In the genomic region with DNA sequence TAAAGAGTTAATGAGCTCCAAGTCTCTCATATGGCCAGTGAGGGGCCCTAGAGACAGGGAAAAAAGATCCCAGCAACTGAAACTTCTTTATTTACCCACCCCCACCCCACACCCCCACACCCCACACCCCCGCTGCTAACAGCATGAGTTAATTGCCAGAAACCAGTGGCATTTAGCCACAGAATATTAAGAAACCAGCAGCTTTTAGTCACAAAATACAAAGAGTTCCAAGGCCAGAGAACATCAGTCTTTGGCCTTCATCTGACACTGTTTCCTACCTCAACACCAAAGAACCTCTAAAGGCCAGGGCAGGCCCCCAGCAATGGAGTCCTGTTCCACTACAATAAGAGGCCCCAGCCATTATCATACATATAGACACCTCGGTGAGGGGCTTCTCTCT, we compare ENCODE assay signal across 23 mouse cellular contexts. TPM values are rescaled to one million over a fixed set of nuclear protein-coding genes. Genes with fewer than 3 reads are reported as not detected.
A peak's percentile ranks its signal among the peaks of the same experiment; 100 is the strongest.
DNase-seq lines count a peak whose midpoint lies in the region; ATAC-seq and TF ChIP-seq lines count a peak whose summit lies in the region.
"Had no signal": no experiment of that assay in that cellular context is flagged by ENCODE, and none has a peak within 500 bp of the region (broad histone marks: within the 10 kb centered on the region; RNA-seq: fewer than 3 reads in every experiment).

No protein-coding gene starts in this region.

- no peak overlapping the region for H3K4me2 ChIP-seq in kidney, embryonic 15.5 days
- no peak overlapping the region for H3K4me2 ChIP-seq in midbrain, embryonic 11.5 days
- H3K4me2 ChIP-seq in midbrain, embryonic 16.5 days (ENCODE audit: low read length): no peak overlapping the region
- H3K4me2 ChIP-seq: embryonic facial prominence, embryonic 12.5 days; forebrain, embryonic 13.5 days had no signal

- 59% methylated on average over 2 of the region's 2 CpGs for WGBS in kidney, embryonic 15.5 days
- WGBS in midbrain, embryonic 11.5 days: 77% methylated on average over 2 of the region's 2 CpGs
- 82% methylated on average over 2 of the region's 2 CpGs for whole genome bisulfite sequencing in midbrain, embryonic 16.5 days
- 97% methylated on average over 2 of the region's 2 CpGs for WGBS in thymus, adult 2 months

- DNase-seq in heart, adult 11 months: peak; percentile 90
- no peak for DNase-seq in heart, adult 9 months (ENCODE audit: low spot score in 2 of 2)
- no peak for DNase-seq in kidney, postnatal 4 days
- peak; percentile 66 for DNase-seq in midbrain, embryonic 11.5 days (ENCODE audit: low spot score, missing footprints)
- DNase-seq in thymus, adult 2 months: no peak
- DNase-seq: adrenal gland, adult 8-10 months; adrenal gland, postnatal 14 days; adrenal gland, postnatal 36 days; B cell, adult 2 months; cerebellum, adult 11-12 months; cerebellum, adult 2 months; cerebellum, adult 9-10 months; cerebellum, postnatal 25 days had no signal

- H3K36me3 ChIP-seq in kidney, embryonic 15.5 days: no peaks in the 10 kb centered on the region
- no peaks in the 10 kb centered on the region for H3K36me3 ChIP-seq in midbrain, embryonic 11.5 days (ENCODE audit: control insufficient read depth, insufficient read depth, low read length)
- H3K36me3 ChIP-seq in midbrain, embryonic 16.5 days (ENCODE audit: control insufficient read depth, insufficient read depth, low read length): no peaks in the 10 kb centered on the region
- no peaks in the 10 kb centered on the region for H3K36me3 ChIP-seq in thymus, adult 2 months (ENCODE audit: control insufficient read depth, insufficient read depth, low read length)
- H3K36me3 ChIP-seq: embryonic facial prominence, embryonic 10.5 days; embryonic facial prominence, embryonic 12.5 days; G1E had no signal

- no peak overlapping the region for H3K9ac ChIP-seq in kidney, embryonic 15.5 days
- H3K9ac ChIP-seq in midbrain, embryonic 11.5 days (ENCODE audit: low read length): no peak overlapping the region
- H3K9ac ChIP-seq in midbrain, embryonic 16.5 days (ENCODE audit: low read depth, low read length): no peak overlapping the region
- H3K9ac ChIP-seq: embryonic facial prominence, embryonic 12.5 days; forebrain, embryonic 13.5 days had no signal

- no peak for TF ChIP-seq POLR2A in thymus, adult 2 months (IDR thresholded peaks at IDR 0.05; ENCODE audit: control insufficient read depth, extremely low read depth, insufficient read depth, low read length, poor library complexity)

- no peak for TF ChIP-seq CTCF in thymus, adult 2 months (IDR thresholded peaks at IDR 0.05; ENCODE audit: borderline replicate concordance, control insufficient read depth, extremely low read depth, insufficient read depth, low read length, poor library complexity)

- H3K27me3 ChIP-seq in kidney, embryonic 15.5 days: no peaks in the 10 kb centered on the region
- no peaks in the 10 kb centered on the region for H3K27me3 ChIP-seq in midbrain, embryonic 11.5 days (ENCODE audit: control insufficient read depth, insufficient read depth, low read length)
- H3K27me3 ChIP-seq in midbrain, embryonic 16.5 days (ENCODE audit: control insufficient read depth, insufficient read depth, low read depth, low read length): no peaks in the 10 kb centered on the region
- no peaks in the 10 kb centered on the region for H3K27me3 ChIP-seq in thymus, adult 2 months (ENCODE audit: control insufficient read depth, insufficient read depth, low read length)
- H3K27me3 ChIP-seq: CH12.LX; embryonic facial prominence, embryonic 12.5 days; forebrain, embryonic 13.5 days; Patski had no signal

- 0 out of 2 replicates have a peak, but pooled peaks cover 3% of the 10 kb centered on the region for H3K9me3 ChIP-seq in kidney, embryonic 15.5 days (replicated peaks)
- H3K9me3 ChIP-seq in midbrain, embryonic 11.5 days (ENCODE audit: control insufficient read depth, low read length): no peaks in the 10 kb centered on the region
- H3K9me3 ChIP-seq in midbrain, embryonic 16.5 days (replicated peaks; ENCODE audit: control insufficient read depth, low read length, poor library complexity, severe bottlenecking): no peaks in the 10 kb centered on the region
- H3K9me3 ChIP-seq: embryonic facial prominence, embryonic 10.5 days; embryonic facial prominence, embryonic 12.5 days; forebrain, embryonic 13.5 days; G1E had no signal

- ATAC-seq in kidney, embryonic 15.5 days (replicated peaks; ENCODE audit: low FRiP score): no peak
- ATAC-seq in midbrain, embryonic 11.5 days (ENCODE audit: low FRiP score): no peak
- no peak for ATAC-seq in midbrain, embryonic 16.5 days
- ATAC-seq: activated CD4-positive, CD25-positive, alpha-beta regulatory T cell, adult 4 months; CD4-positive, CD25-positive, alpha-beta regulatory T cell, adult 4 months; forebrain, embryonic 13.5 days; Patski had no signal

- H3K4me1 ChIP-seq in kidney, embryonic 15.5 days: 0 out of 2 replicates have a peak, but pooled peaks cover 6% of the 10 kb centered on the region
- H3K4me1 ChIP-seq in midbrain, embryonic 11.5 days (ENCODE audit: control insufficient read depth, insufficient read depth, low read length): no peaks in the 10 kb centered on the region
- no peaks in the 10 kb centered on the region for H3K4me1 ChIP-seq in midbrain, embryonic 16.5 days (ENCODE audit: control insufficient read depth, insufficient read depth, low read length)
- no peaks in the 10 kb centered on the region for H3K4me1 ChIP-seq in thymus, adult 2 months (replicated peaks; ENCODE audit: control insufficient read depth, insufficient read depth, low read length)

- no peak overlapping the region for H3K4me3 ChIP-seq in kidney, embryonic 15.5 days (replicated peaks)
- H3K4me3 ChIP-seq in midbrain, embryonic 11.5 days (ENCODE audit: low read depth, low read length): no peak overlapping the region
- H3K4me3 ChIP-seq in midbrain, embryonic 16.5 days (ENCODE audit: low read depth, low read length): no peak overlapping the region
- no peak overlapping the region for H3K4me3 ChIP-seq in thymus, adult 2 months (ENCODE audit: control insufficient read depth, insufficient read depth, low read length)
- H3K4me3 ChIP-seq: embryonic facial prominence, embryonic 10.5 days; embryonic facial prominence, embryonic 12.5 days; forebrain, embryonic 13.5 days had no signal

- H3K27ac ChIP-seq in kidney, embryonic 15.5 days: peak overlapping the region; percentile 34; the same call in 1 of the 2 replicates
- no peak overlapping the region for H3K27ac ChIP-seq in midbrain, embryonic 11.5 days (ENCODE audit: low read depth, low read length)
- H3K27ac ChIP-seq in midbrain, embryonic 16.5 days (ENCODE audit: low read length): no peak overlapping the region
- H3K27ac ChIP-seq in thymus, adult 2 months (ENCODE audit: control insufficient read depth, insufficient read depth, low read length): no peak overlapping the region
- H3K27ac ChIP-seq: embryonic facial prominence, embryonic 10.5 days; embryonic facial prominence, embryonic 12.5 days; forebrain, embryonic 13.5 days had no signal

RNA-seq across cellular contexts. Expression of a gene that starts 11.3 kb away (rescaled TPM):
- 207 TPM in 2 replicates for polyA plus RNA-seq in kidney, embryonic 15.5 days (2015; fragmentation: Nextera tagmentation; extraction: Ambion mirVana)
- 5.9 and 7.9 TPM in 2 replicates for polyA plus RNA-seq in midbrain, embryonic 11.5 days (2014; fragmentation: Nextera tagmentation; extraction: Ambion mirVana)
- polyA plus RNA-seq in midbrain, embryonic 16.5 days (2015; fragmentation: Nextera tagmentation; extraction: Ambion mirVana): 27.4 and 41.6 TPM in 2 replicates
- 224 and 227 TPM in 2 replicates for polyA plus RNA-seq in thymus, adult 2 months (2012; rRNA removed)

Comparison
In these comparisons a context has a peak if more than half of its experiments do, and no peak if none do; other contexts are left out.
1. DNase-seq: peak in heart, adult 11 months (single experiment) and midbrain, embryonic 11.5 days (single experiment); none in heart, adult 9 months (0 of 2), kidney, postnatal 4 days (0 of 2) and thymus, adult 2 months (single experiment).